Mouse (Mus musculus) erythroblast, embryonic 14.5 days (primary cell): ENCODE measurements around the gene Lrrc20.

Experiments
- GATA1 ChIP-seq: IDR thresholded peaks from 2 replicates; pipeline ENCODE4 v1.6.1; 2012; ENCODE audit warnings: low read length, inconsistent platforms, mixed read lengths
- TAL1 ChIP-seq: IDR thresholded peaks from 3 replicates; pipeline ENCODE4 v1.6.1; 2012; ENCODE audit warnings: low read length, inconsistent platforms, mixed read lengths

GRCm38 (mm10) chr10:61625381-61626257, 150.0 kb downstream of the Lrrc20 start:
- TF ChIP-seq TAL1 (no peak), GATA1 (no peak)
